Mouse (Mus musculus) C2C12 (cell line): ENCODE measurements around the gene Zc3h12c.

Experiments used
- CTCF ChIP-seq: IDR thresholded peaks from one replicate; pipeline ENCODE4 v1.5.1; 2011; ENCODE audit not compliant: control insufficient read depth, insufficient read depth, insufficient read length
- MAX ChIP-seq: IDR thresholded peaks from one replicate; pipeline ENCODE4 v1.6.1; 2011; ENCODE audit warnings: mild to moderate bottlenecking, control low read depth

DNA sequence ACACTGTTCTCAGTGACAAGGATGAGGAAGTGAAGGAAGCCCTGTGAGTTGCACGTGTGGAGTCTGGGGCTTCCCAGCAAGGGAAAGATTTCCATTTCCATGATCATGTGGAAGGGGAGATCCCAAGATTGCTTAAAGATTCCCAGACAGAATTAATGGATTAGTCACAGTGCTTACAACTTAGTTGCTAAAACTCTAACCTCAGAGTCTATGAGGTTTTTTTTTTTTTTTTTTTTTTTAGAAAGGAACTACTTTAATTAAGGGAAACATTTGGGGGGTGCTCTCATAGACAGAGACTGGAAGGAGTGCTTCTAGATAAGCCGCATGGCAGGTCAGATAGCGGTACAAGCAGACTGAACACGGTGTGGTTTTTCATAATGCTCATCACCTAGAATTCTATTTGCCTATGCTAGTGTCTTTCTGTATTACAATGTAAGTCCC is 6.3 kb upstream of the Zc3h12c start:
- TF ChIP-seq CTCF (no peak), MAX (no peak)
